Mouse (Mus musculus): Measurements from ENCODE around the gene Cfap99. TPM values are rescaled to one million over a fixed set of nuclear protein-coding genes. Genes with fewer than 3 reads are reported as not detected.

Gene Cfap99
- total RNA-seq, 2 experiments from 2014 or later = not detected

GRCm38 (mm10) chr5:34276746-34277145 is 11.7 kb upstream of the Cfap99 start:
- intact Hi-C loops (cut with DNase I) = no loop called here
- DNase-seq = no peak

- no peak for DNase-seq
- intact Hi-C loops (cut with DNase I) = no loop called here
Measured at GRCm38 (mm10) chr5:34278058-34278457, 10.3 kb upstream of the Cfap99 start.

GRCm38 (mm10) chr5:34279214-34279613 is 9.2 kb upstream of the Cfap99 start:
- no peak for DNase-seq
- intact Hi-C loops (cut with DNase I) = no loop called here

- intact Hi-C loops (cut with DNase I) = no loop called here
- no peak for DNase-seq
Measured at GRCm38 (mm10) chr5:34280976-34281375, 7.4 kb upstream of the Cfap99 start.

DNA sequence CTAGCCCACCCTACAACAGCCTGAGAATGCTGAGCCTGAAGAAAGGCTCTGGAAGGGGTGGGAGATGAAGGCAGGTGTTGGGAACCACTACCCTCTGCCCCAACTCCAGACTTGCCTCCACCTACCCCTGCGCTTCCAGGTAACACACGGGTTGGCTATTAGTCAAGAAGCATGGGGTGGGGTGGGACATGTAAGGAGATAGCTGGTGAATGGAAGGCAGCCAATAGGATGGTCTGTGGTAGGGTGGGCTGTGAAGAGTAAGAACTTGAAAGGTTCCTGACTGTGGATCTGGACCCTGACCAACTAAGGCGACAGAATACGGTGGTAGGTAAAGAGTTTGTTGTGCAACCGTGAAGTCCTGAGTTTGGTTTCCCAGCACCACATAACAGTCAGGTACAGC is 5.0 kb upstream of the Cfap99 start:
- intact Hi-C loops (cut with DNase I) = no loop called here
- no peak for DNase-seq

DNA sequence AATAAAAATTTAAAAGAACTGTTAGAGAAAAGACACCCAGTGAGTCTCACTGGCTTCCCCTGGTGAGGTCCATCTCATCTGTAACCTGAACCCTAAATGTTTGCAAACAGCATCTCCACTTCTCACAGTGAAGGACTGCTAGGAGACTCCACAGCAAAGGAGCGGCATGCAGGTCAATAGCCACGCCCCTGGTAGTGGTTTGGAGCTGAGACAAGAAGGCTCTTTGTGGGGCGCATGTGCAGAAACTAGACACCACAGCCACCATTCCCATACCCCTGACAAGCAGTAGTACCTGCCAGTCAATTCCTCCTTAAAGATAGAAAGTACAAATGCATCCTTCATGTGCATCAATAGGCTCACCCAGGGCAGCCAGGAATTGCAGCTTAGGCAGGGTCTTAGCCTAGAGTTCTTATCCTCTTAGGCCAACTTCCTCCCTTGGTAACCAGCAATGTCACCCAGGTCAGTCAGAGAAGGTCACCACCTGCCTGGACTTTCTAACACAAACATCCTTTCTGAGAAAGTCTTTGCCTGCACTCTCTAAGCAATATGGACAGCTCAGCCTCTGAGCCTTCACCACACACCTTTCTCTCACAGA is 4.1 kb upstream of the Cfap99 start:
- DNase-seq = no peak
- intact Hi-C loops (cut with DNase I) = no loop called here

DNA sequence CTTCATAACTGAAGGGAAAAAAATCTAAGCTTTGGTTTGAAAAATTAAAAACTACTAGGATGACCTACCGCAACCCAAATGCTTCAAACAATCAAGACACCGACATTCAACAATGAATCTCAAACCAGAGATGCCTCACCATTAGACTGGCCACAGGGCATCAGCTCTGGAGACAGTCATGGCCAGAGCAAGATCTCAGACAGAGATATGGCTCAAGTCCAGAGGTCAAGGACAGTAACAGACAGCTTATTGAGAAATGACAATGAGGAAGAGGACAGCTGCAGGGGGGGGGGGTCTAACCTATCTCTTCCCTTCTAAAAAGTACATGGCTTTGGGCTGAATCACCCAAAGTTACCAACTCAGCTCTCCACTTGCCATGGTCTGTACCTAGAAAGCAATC is 3.1 kb upstream of the Cfap99 start:
- DNase-seq = no peak
- intact Hi-C loops (cut with DNase I) = no loop called here

- intact Hi-C loops (cut with DNase I) = no loop called here
- DNase-seq = no peak
Measured at GRCm38 (mm10) chr5:34286516-34286915, 1.9 kb upstream of the Cfap99 start.

- no peak for DNase-seq
- intact Hi-C loops (cut with DNase I) = no loop called here
Measured at GRCm38 (mm10) chr5:34287001-34287837, 1.2 kb upstream of the Cfap99 start.

GRCm38 (mm10) chr5:34287838-34288145 is 608 bp upstream of the Cfap99 start:
- intact Hi-C loops (cut with DNase I) = no loop called here
- DNase-seq = peak in 1 of 2 experiments; percentile 9

- no peak for DNase-seq
- intact Hi-C loops (cut with DNase I) = no loop called here
Measured at GRCm38 (mm10) chr5:34289286-34289685, 886 bp downstream of the Cfap99 start.

GRCm38 (mm10) chr5:34293363-34293762 is 5.0 kb downstream of the Cfap99 start:
- DNase-seq = no peak
- intact Hi-C loops (cut with DNase I) = no loop called here

- intact Hi-C loops (cut with DNase I) = no loop called here
- DNase-seq = no peak
Measured at GRCm38 (mm10) chr5:34294696-34295095, 6.3 kb downstream of the Cfap99 start.

- intact Hi-C loops (cut with DNase I) = no loop called here
- no peak for DNase-seq
Measured at GRCm38 (mm10) chr5:34295141-34295540, 6.7 kb downstream of the Cfap99 start.

DNA sequence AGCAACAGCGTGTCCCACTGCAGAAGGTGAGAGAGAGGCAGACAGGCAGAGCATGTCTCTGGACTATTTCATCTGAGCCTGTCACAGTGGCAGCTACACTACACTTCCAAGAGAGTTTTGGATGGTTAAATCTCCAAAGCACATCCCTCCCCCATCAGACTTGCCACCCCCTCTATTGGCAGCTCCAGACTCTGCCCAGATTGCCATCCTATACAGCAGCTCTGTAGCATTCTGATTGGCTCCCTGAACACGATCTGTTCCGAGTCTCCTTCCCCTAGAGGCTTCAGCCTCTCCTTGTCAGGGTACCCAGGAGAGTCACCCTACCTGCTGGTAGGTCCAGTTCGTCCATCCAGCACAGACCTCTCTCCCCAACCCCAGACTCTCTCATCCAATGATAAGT is 9.7 kb downstream of the Cfap99 start:
- DNase-seq = no peak
- intact Hi-C loops (cut with DNase I) = no loop called here

DNA sequence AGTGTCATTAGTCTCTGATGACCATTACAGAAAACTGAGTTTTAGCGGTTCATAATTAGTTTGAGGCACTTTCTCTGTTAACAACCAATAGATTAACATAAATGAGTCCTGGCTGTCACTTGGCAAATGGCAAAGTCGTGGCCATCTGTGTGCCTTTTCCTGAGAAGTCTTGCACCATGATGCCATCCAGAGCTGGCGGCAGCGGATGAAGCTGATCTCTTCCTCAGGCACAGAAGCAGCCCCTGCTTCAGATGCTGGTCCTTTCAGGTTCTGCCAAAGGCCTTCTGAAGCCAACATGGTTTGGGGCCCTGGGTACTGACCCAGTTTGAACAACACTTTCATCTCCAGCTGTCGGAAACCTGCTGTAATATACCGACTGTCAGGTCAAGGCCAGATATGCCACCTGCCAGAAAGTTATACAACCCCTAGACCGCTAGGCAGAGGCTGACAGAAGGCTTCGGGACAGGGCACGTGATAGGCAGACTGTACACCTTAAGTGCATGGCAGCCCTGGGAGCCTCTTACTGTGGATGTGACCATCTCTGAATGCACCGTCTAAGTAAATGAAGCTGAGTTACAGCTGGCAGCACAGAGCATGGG is 10.6 kb downstream of the Cfap99 start:
- intact Hi-C loops (cut with DNase I) = no loop called here
- no peak for DNase-seq

DNA sequence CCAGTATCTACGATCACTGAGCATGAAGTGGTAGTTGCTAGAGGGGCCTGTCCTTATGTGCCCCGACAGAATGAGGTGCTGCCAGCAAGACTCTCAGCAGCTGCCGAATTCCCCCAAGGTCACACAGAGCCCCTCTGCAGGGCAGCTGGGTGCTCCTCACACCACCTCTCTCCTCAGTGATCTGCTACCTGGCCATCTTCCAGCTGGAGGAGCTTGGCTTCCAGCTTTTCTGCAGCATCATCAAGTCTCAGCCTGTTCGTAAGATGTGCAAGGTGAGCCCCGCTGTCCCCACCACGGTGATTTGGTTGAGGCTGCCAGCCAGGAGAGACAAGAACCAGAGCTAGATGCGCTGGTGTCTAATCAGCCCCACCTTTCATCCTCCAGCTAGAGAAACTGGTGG is 14.0 kb downstream of the Cfap99 start:
- intact Hi-C loops (cut with DNase I) = no loop called here
- no peak for DNase-seq

DNA sequence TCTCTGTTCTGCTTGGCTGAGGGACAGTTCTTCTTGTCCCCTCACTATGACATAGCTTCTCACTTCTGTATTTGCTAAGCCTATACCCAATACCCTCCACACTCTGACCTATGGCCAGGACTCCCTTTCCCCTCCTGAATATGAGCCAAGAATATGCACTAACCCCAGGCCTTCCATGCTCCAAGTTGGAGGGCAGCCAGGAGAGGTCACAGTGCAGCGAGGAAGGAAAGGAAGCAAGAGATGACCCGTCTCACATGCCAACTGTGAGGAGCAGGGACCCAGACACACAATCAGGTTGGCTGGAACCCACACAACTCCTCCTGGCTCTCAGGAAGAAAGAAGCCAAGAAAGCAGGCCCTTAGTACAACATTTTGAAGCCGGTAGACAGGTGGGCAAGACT is 20.6 kb downstream of the Cfap99 start:
- intact Hi-C loops (cut with DNase I) = no loop called here
- no peak for DNase-seq

DNA sequence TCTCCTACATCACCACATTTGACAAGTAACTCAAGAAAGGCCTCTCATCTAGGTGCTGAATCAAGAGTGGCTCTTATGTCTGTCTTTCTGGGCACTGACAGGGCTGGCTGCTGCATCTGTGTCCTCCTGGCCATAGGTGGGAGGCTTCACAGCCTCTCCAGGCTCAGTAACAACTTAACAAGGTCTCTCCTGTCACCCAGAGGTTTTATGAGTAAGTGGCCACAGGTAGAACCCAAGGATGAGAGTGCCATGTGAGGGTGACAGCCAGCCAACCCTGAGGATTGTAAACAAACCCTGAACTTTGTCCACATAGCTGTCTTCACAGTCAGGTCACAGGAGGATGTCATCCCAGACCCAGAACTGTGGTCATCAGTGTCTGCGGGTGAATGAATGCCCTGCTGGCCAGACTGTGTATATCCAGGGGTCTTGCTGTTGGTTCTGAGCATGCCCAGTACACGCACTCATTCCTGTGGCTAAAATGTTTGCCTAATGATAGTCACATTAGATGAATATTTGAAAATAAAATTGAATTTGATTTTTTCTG is 31.2 kb downstream of the Cfap99 start:
- intact Hi-C loops (cut with DNase I) = no loop called here

DNA sequence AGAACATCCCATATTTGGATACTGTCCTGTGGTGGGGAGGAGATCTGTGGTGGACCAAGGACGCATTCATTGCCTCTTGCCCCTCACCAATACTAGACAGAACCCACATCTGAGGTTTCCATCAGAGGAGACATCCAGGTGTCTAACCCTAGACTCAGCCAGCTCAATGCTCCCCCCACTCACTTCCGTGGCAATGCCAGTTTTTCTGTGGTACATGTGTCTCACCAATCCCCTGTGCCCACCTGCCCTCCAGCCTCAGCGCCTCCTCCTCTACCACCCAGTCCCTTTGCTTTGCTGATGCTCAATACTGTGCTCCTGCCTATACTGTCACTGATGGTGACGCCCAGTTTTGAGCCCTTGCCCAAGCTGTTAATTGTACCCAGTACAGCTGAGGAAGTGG is 32.8 kb downstream of the Cfap99 start:
- DNase-seq = no peak
- intact Hi-C loops (cut with DNase I) = no loop called here

More for the DNA sequence above, 31.2 kb downstream of the Cfap99 start:
- DNase-seq = no peak

DNA sequence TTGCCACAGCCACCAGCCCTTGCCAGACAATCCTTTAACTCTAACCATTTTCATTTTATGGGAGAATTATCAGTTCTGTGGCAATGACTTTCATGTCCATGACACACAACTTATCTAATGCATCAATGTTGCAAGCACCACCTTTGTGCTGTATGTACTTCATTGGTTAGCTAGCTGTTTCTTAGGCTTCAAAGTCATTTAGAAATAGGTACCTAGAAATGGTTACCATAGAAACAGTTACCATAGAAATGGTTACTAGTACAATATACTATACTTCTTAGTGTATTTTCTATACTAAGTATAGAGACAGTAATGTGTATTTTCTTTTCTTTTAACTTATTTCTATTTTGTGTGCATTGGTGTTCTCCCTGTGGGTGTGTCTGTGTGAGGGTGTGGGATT is 36.9 kb downstream of the Cfap99 start:
- intact Hi-C loops (cut with DNase I) = no loop called here
- no peak for DNase-seq

DNA sequence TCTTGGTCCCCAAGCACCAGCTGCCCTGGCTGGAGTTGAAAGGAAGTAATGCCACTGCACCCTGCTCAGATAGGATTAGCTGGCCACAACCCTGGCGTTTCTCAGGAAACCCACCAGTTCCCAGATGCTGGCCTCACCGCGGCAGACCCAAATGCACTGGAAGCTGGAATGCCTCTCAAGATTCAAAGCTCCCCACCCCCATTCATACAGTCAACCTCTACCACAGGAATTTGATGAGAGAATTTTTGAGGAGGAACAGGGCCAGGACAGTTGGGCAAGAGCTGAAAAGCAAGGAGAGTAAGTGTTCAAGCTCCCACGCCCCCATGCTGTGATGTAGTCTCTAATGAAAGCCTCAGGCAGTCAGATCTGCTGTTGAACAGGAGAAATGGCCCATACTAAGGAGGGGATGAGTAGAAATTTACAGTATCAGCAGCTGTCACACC is 37.9 kb downstream of the Cfap99 start:
- DNase-seq = no peak
- intact Hi-C loops (cut with DNase I) = no loop called here
